Mouse (Mus musculus): ENCODE data around the gene Proser3.
"Not testable (repeated sequence)": the region's sequence is repeated elsewhere in the genome, so short reads cannot be mapped to it uniquely, and the experiment has no call there.

The Proser3 gene

GRCm38 (mm10) chr7:30550603-30551002, 1.5 kb downstream of the Proser3 start:
- DNase-seq (ENCODE audit: extremely low read depth, insufficient read length, low spot score), result no peak

- no peak for DNase-seq (ENCODE audit: extremely low read depth, insufficient read length, low spot score)
These were observed 2.2 kb downstream of the Proser3 start for GRCm38 (mm10) chr7:30549880-30550279.

GRCm38 (mm10) chr7:30544327-30544726, 7.8 kb downstream of the Proser3 start:
- no peak for DNase-seq (ENCODE audit: extremely low read depth, insufficient read length, low spot score)

- no peak for DNase-seq (ENCODE audit: extremely low read depth, insufficient read length, low spot score)
These were observed 11.5 kb downstream of the Proser3 start for GRCm38 (mm10) chr7:30540572-30540971.

GRCm38 (mm10) chr7:30534633-30535577, 17.2 kb downstream of the Proser3 start, which contains the start of gene Arhgap33:
Gene Arhgap33 (minus strand): TSS chr7:30535060.
- peak; percentile 93 for DNase-seq (ENCODE audit: extremely low read depth, insufficient read length, low spot score)

- no peak for DNase-seq (ENCODE audit: extremely low read depth, insufficient read length, low spot score)
These were observed 18.0 kb downstream of the Proser3 start for GRCm38 (mm10) chr7:30533941-30534632.

- no peak for DNase-seq (ENCODE audit: extremely low read depth, insufficient read length, low spot score)
These were observed 19.2 kb downstream of the Proser3 start for GRCm38 (mm10) chr7:30532931-30533330.

GRCm38 (mm10) chr7:30531291-30531815, 20.7 kb downstream of the Proser3 start:
- no peak for DNase-seq (ENCODE audit: extremely low read depth, insufficient read length, low spot score)

GRCm38 (mm10) chr7:30526981-30527380, 25.1 kb downstream of the Proser3 start:
- DNase-seq (ENCODE audit: extremely low read depth, insufficient read length, low spot score), result no peak

GRCm38 (mm10) chr7:30526399-30526798, 25.7 kb downstream of the Proser3 start:
- DNase-seq (ENCODE audit: extremely low read depth, insufficient read length, low spot score), result no peak

- no peak for DNase-seq (ENCODE audit: extremely low read depth, insufficient read length, low spot score)
These were observed 26.1 kb downstream of the Proser3 start for GRCm38 (mm10) chr7:30525954-30526353.

- peak; percentile 42 for DNase-seq (ENCODE audit: extremely low read depth, insufficient read length, low spot score)
These were observed 27.6 kb downstream of the Proser3 start for GRCm38 (mm10) chr7:30524487-30524886.

GRCm38 (mm10) chr7:30522871-30523270, 29.2 kb downstream of the Proser3 start:
- no peak for DNase-seq (ENCODE audit: extremely low read depth, insufficient read length, low spot score)

- no peak for DNase-seq (ENCODE audit: extremely low read depth, insufficient read length, low spot score)
These were observed 31.2 kb downstream of the Proser3 start for GRCm38 (mm10) chr7:30520856-30521255.

GRCm38 (mm10) chr7:30520396-30520795, 31.7 kb downstream of the Proser3 start:
- no peak for DNase-seq (ENCODE audit: extremely low read depth, insufficient read length, low spot score)

- no peak for DNase-seq (ENCODE audit: extremely low read depth, insufficient read length, low spot score)
These were observed 33.8 kb downstream of the Proser3 start for GRCm38 (mm10) chr7:30518325-30518724.

GRCm38 (mm10) chr7:30515003-30515760, 36.9 kb downstream of the Proser3 start:
- DNase-seq (ENCODE audit: extremely low read depth, insufficient read length, low spot score), result no peak

- DNase-seq (ENCODE audit: extremely low read depth, insufficient read length, low spot score), result no peak
These were observed 44.0 kb downstream of the Proser3 start for GRCm38 (mm10) chr7:30508061-30508460.

- DNase-seq (ENCODE audit: extremely low read depth, insufficient read length, low spot score), result not testable (repeated sequence)
These were observed 50.9 kb downstream of the Proser3 start for GRCm38 (mm10) chr7:30501159-30501558.

GRCm38 (mm10) chr7:30495506-30496042, 56.5 kb downstream of the Proser3 start:
- DNase-seq (ENCODE audit: extremely low read depth, insufficient read length, low spot score), result not testable (repeated sequence)
